Mouse (Mus musculus): ENCODE data around the gene Dnajc19. TPM values are rescaled to one million over a fixed set of nuclear protein-coding genes. Genes with fewer than 3 reads are reported as not detected.
"Not testable (repeated sequence)": the region's sequence is repeated elsewhere in the genome, so short reads cannot be mapped to it uniquely, and the experiment has no call there.

The Dnajc19 gene
- polyA plus RNA-seq, 1 experiment from 2014 or later, result 105 TPM

GRCm38 (mm10) chr3:34083655-34084054 lies 2.5 kb upstream of the Dnajc19 start:
- Histone ChIP-seq H3K27me3 (no peaks in the 10 kb centered on the region), H3K4me3 (replicated peaks) (no peak overlapping the region), H3K4me2 (replicated peaks) (no peak overlapping the region), H3K9me3 (replicated peaks) (no peaks in the 10 kb centered on the region), H3K27ac (replicated peaks) (no peak overlapping the region), H3K4me1 (peaks cover 16% of the 10 kb centered on the region), H3K9ac (no peak overlapping the region), H3K36me3 (peaks cover 2% of the 10 kb centered on the region; the same call in 1 of the 2 replicates)
- ATAC-seq (ENCODE audit: insufficient number of reproducible peaks, low FRiP score, low TSS enrichment, low read depth), result no peak
- 76% methylated on average over 5 of the region's 5 CpGs for WGBS

GRCm38 (mm10) chr3:34081929-34082328 lies 808 bp upstream of the Dnajc19 start:
- no peak for ATAC-seq (ENCODE audit: insufficient number of reproducible peaks, low FRiP score, low TSS enrichment, low read depth)
- no peak overlapping the region for H3K27ac ChIP-seq (replicated peaks)

DNA sequence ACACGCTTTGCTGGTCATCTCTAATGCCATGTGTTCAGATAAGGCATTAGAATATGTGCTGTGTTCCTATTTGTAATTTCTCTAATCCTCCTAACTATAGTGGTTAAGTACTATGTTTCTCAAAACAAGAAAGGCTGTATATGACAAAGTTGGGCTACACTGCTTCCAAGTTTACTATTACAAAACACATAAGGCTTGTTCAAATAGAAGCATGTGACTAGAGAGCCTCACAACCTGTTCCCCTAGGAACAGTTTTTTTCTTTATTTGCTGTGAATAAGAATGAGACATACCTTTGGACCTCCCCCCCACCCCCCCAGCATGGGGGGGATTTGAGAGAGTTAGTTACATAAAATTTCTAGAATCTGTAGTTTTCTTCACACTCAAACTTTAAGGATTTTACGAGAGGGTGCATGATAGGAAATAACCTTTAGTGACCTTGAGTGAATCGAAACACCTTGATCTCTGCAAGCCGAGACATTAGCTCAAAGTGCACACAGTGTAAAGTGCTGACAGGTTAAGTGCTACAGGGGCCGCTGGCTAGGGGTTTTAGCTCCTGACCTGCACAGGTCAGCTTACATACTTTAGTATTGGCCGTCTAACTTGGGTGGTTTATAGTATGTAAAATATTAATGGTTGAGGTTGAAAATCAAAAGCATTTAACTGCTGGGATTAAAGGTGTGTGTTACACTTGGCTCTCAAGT lies 4.9 kb downstream of the Dnajc19 start:
- no peak for ATAC-seq (ENCODE audit: insufficient number of reproducible peaks, low FRiP score, low TSS enrichment, low read depth)
- H3K4me1 ChIP-seq, result peaks cover 10% of the 10 kb centered on the region
- no peaks in the 10 kb centered on the region for H3K27me3 ChIP-seq
- no peak overlapping the region for H3K4me2 ChIP-seq (replicated peaks)
- H3K9ac ChIP-seq, result no peak overlapping the region
- no peak overlapping the region for H3K27ac ChIP-seq (replicated peaks)
- H3K9me3 ChIP-seq (replicated peaks), result no peaks in the 10 kb centered on the region
- H3K4me3 ChIP-seq (replicated peaks), result no peak overlapping the region
- peaks cover 25% of the 10 kb centered on the region for H3K36me3 ChIP-seq
- WGBS, result 79% methylated on average over 6 of the region's 6 CpGs

More at GRCm38 (mm10) chr3:34081929-34082328, 808 bp upstream of the Dnajc19 start:
- Histone ChIP-seq H3K4me2 (replicated peaks) (peak overlapping the region; percentile 65), H3K4me1 (peaks cover 16% of the 10 kb centered on the region), H3K27me3 (no peaks in the 10 kb centered on the region), H3K36me3 (peaks cover 6% of the 10 kb centered on the region; the same call in 1 of the 2 replicates), H3K4me3 (replicated peaks) (peak overlapping the region; percentile 75), H3K9me3 (replicated peaks) (no peaks in the 10 kb centered on the region), H3K9ac (no peak overlapping the region)
- WGBS, result 80% methylated on average over 3 of the region's 3 CpGs

DNA sequence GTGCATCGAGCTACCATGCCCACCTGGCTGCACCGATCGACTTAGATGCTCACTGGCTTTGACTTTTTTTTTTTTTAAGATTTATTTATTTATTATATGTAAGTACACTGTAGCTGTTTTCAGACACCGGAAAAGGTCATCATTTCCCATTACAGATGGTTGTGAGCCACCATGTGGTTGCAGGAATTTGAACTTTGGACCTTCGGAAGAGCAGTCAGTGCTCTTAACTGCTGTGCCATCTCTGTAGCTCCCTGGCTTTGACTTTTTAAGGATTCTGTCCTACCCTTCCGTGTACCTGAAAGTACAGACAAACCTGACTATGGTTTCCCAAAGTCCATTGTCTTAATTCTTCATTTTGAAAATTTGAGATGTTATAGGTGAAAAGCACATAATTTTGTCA lies 8.4 kb downstream of the Dnajc19 start:
- no peaks in the 10 kb centered on the region for H3K9me3 ChIP-seq (replicated peaks)
- no peaks in the 10 kb centered on the region for H3K4me1 ChIP-seq
- H3K27ac ChIP-seq (replicated peaks), result no peak overlapping the region
- H3K9ac ChIP-seq, result no peak overlapping the region
- 91% methylated on average over 6 of the region's 6 CpGs for WGBS
- H3K4me3 ChIP-seq (replicated peaks), result no peak overlapping the region
- no peak for ATAC-seq (ENCODE audit: insufficient number of reproducible peaks, low FRiP score, low TSS enrichment, low read depth)
- no peaks in the 10 kb centered on the region for H3K27me3 ChIP-seq
- no peak overlapping the region for H3K4me2 ChIP-seq (replicated peaks)
- peaks cover 19% of the 10 kb centered on the region for H3K36me3 ChIP-seq

DNA sequence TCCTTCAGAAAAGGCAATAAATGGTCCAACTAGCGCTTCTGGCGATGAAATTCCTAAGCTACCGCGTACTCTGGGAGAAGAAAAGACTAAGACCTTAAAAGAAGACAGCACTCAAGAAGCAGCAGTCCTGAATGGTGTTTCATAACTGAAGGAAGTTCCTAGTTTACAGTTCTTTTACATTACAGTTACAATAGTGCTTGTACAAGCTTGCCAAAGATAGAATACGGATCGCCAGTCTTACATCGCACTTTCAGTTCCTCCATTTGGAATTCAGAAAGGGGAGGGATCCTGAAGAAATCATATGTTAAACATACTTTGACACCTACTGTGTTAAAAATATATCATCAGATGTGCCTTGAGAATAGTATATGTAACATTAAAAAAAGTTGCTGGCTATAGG lies 12.2 kb downstream of the Dnajc19 start:
- H3K36me3 ChIP-seq, result peaks cover 12% of the 10 kb centered on the region
- WGBS, result 91% methylated on average over 7 of the region's 7 CpGs
- not testable (repeated sequence) for H3K4me3 ChIP-seq (replicated peaks); H3K4me1 ChIP-seq; H3K9me3 ChIP-seq (replicated peaks); H3K9ac ChIP-seq; ATAC-seq (ENCODE audit: insufficient number of reproducible peaks, low FRiP score, low TSS enrichment, low read depth); H3K27me3 ChIP-seq; H3K4me2 ChIP-seq (replicated peaks); H3K27ac ChIP-seq (replicated peaks)

GRCm38 (mm10) chr3:34062352-34062751 lies 18.8 kb downstream of the Dnajc19 start:
- Histone ChIP-seq H3K4me3 (replicated peaks) (no peak overlapping the region), H3K4me1 (no peaks in the 10 kb centered on the region), H3K4me2 (replicated peaks) (no peak overlapping the region), H3K36me3 (peaks cover 30% of the 10 kb centered on the region), H3K27ac (replicated peaks) (no peak overlapping the region), H3K9me3 (replicated peaks) (no peaks in the 10 kb centered on the region), H3K9ac (no peak overlapping the region), H3K27me3 (no peaks in the 10 kb centered on the region)
- ATAC-seq (ENCODE audit: insufficient number of reproducible peaks, low FRiP score, low TSS enrichment, low read depth), result no peak
- 87% methylated on average over 2 of the region's 2 CpGs for WGBS

DNA sequence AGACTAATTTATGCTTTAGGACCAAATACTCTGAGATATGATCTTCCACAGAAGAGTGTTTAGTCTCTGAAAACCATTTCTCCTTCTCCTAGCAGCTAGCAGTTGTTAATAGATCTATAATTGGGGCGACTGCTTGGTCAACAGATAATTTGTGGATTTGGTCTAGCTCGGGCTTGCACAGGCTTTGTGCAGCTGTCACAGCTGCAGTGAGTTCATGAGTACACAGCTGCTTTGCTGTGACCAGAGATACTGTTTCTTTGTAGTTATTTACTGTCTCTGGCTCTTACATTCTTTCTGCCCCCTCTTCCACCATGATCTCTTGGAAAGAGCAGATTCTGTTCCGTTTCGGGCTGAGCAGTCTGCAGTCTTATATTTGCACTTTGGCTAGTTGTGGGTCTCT lies 39.1 kb downstream of the Dnajc19 start:
- Histone ChIP-seq H3K4me3 (replicated peaks) (no peak overlapping the region), H3K4me2 (replicated peaks) (no peak overlapping the region), H3K4me1 (0 out of 2 replicates have a peak, but pooled peaks cover 5% of the 10 kb centered on the region), H3K27ac (replicated peaks) (no peak overlapping the region), H3K27me3 (no peaks in the 10 kb centered on the region), H3K9ac (no peak overlapping the region), H3K36me3 (peaks cover 16% of the 10 kb centered on the region; the same call in 1 of the 2 replicates), H3K9me3 (replicated peaks) (no peaks in the 10 kb centered on the region)
- WGBS, result 78% methylated on average over 4 of the region's 4 CpGs
- ATAC-seq (ENCODE audit: insufficient number of reproducible peaks, low FRiP score, low TSS enrichment, low read depth), result no peak

- H3K9ac ChIP-seq, result no peak overlapping the region
- no peaks in the 10 kb centered on the region for H3K36me3 ChIP-seq
- H3K4me1 ChIP-seq, result 0 out of 2 replicates have a peak, but pooled peaks cover 7% of the 10 kb centered on the region
- no peaks in the 10 kb centered on the region for H3K27me3 ChIP-seq
- no peaks in the 10 kb centered on the region for H3K9me3 ChIP-seq (replicated peaks)
- no peak overlapping the region for H3K27ac ChIP-seq (replicated peaks)
- no peak overlapping the region for H3K4me3 ChIP-seq (replicated peaks)
- H3K4me2 ChIP-seq (replicated peaks), result no peak overlapping the region
- no peak for ATAC-seq (ENCODE audit: insufficient number of reproducible peaks, low FRiP score, low TSS enrichment, low read depth)
- 65% methylated on average over 3 of the region's 3 CpGs for WGBS
Measured at GRCm38 (mm10) chr3:34035706-34036105, 45.4 kb downstream of the Dnajc19 start.

- 0 out of 2 replicates have a peak, but pooled peaks cover 7% of the 10 kb centered on the region for H3K4me1 ChIP-seq
- 58% methylated on average over 1 of the region's 1 CpGs for WGBS
- no peak overlapping the region for H3K27ac ChIP-seq (replicated peaks)
- no peak overlapping the region for H3K4me3 ChIP-seq (replicated peaks)
- no peaks in the 10 kb centered on the region for H3K36me3 ChIP-seq
- no peak overlapping the region for H3K9ac ChIP-seq
- no peak overlapping the region for H3K4me2 ChIP-seq (replicated peaks)
- no peaks in the 10 kb centered on the region for H3K9me3 ChIP-seq (replicated peaks)
- H3K27me3 ChIP-seq, result no peaks in the 10 kb centered on the region
- no peak for ATAC-seq (ENCODE audit: insufficient number of reproducible peaks, low FRiP score, low TSS enrichment, low read depth)
Measured at GRCm38 (mm10) chr3:34034803-34035202, 46.3 kb downstream of the Dnajc19 start.

GRCm38 (mm10) chr3:34033720-34034364 lies 47.3 kb downstream of the Dnajc19 start:
- Histone ChIP-seq H3K4me3 (replicated peaks) (no peak overlapping the region), H3K27ac (replicated peaks) (no peak overlapping the region), H3K9ac (no peak overlapping the region), H3K27me3 (no peaks in the 10 kb centered on the region), H3K9me3 (replicated peaks) (no peaks in the 10 kb centered on the region), H3K36me3 (no peaks in the 10 kb centered on the region), H3K4me1 (peaks cover 7% of the 10 kb centered on the region; the same call in 1 of the 2 replicates), H3K4me2 (replicated peaks) (no peak overlapping the region)
- 66% methylated on average over 3 of the region's 3 CpGs for WGBS
- ATAC-seq (ENCODE audit: insufficient number of reproducible peaks, low FRiP score, low TSS enrichment, low read depth), result no peak

- no peak overlapping the region for H3K4me2 ChIP-seq (replicated peaks)
- H3K27me3 ChIP-seq, result no peaks in the 10 kb centered on the region
- 84% methylated on average over 3 of the region's 3 CpGs for WGBS
- no peaks in the 10 kb centered on the region for H3K36me3 ChIP-seq
- H3K27ac ChIP-seq (replicated peaks), result no peak overlapping the region
- H3K9ac ChIP-seq, result no peak overlapping the region
- no peak overlapping the region for H3K4me3 ChIP-seq (replicated peaks)
- peaks cover 3% of the 10 kb centered on the region; the same call in 1 of the 2 replicates for H3K4me1 ChIP-seq
- H3K9me3 ChIP-seq (replicated peaks), result no peaks in the 10 kb centered on the region
- no peak for ATAC-seq (ENCODE audit: insufficient number of reproducible peaks, low FRiP score, low TSS enrichment, low read depth)
Measured at GRCm38 (mm10) chr3:34030601-34031000, 50.5 kb downstream of the Dnajc19 start.
